Mouse (Mus musculus) brown adipose tissue, adult 24 weeks (tissue): ENCODE measurements around the gene Ilkap. TPM values are rescaled to one million over a fixed set of nuclear protein-coding genes. Genes with fewer than 3 reads are reported as not detected.

Source experiments
- H3K27ac ChIP-seq: fragments of 200-500 bp; replicated peaks from 2 replicates; pipeline ENCODE4 v1.5.1; 2012; ENCODE audit warnings: low read depth, mild to moderate bottlenecking, low read length
- H3K4me1 ChIP-seq: fragments of 200-500 bp; 2 replicates; pipeline ENCODE4 v1.6.1; 2012; ENCODE audit warnings: low read length, mixed read lengths; ENCODE audit not compliant: control insufficient read depth, insufficient read depth, insufficient read length
- H3K4me3 ChIP-seq: fragments of 200-500 bp; 2 replicates; pipeline ENCODE4 v1.5.1; 2012; ENCODE audit warnings: low read depth, mild to moderate bottlenecking, low read length, moderate library complexity; ENCODE audit not compliant: insufficient read depth
- polyA plus RNA-seq: library from polyadenylated mRNA; stranded (reverse); fragments of >200 nt; gene quantifications from 2 replicates; pipeline ENCODE4 v1.2.4, GENCODE M21; 2012; ENCODE audit not compliant: missing spikeins, insufficient read depth, insufficient read length

Ilkap gene
- polyA plus RNA-seq, 1 experiment: 39.9 TPM

- no peak overlapping the region for H3K27ac ChIP-seq
- H3K4me1 ChIP-seq: no peaks in the 10 kb centered on the region
- H3K4me3 ChIP-seq: no peak overlapping the region
These were observed 47.4 kb downstream of the Ilkap start for GRCm38 (mm10) chr1:91351249-91351648.

- H3K4me3 ChIP-seq: no peak within 1 kb of the TSS
These were observed 47.8 kb downstream of the Ilkap start, which contains the start of gene Klhl30 for GRCm38 (mm10) chr1:91350841-91351240. Gene Klhl30, plus strand, starts transcription at chr1:91351016.

GRCm38 (mm10) chr1:91346892-91347291, 51.7 kb downstream of the Ilkap start:
- Histone ChIP-seq H3K27ac (no peak overlapping the region), H3K4me3 (no peak overlapping the region), H3K4me1 (no peaks in the 10 kb centered on the region)

More at GRCm38 (mm10) chr1:91350841-91351240, 47.8 kb downstream of the Ilkap start, which contains the start of gene Klhl30:
- Histone ChIP-seq H3K4me1 (no peaks in the 10 kb centered on the region), H3K27ac (no peak within 1 kb of the TSS)

GRCm38 (mm10) chr1:91344921-91345685, 53.5 kb downstream of the Ilkap start:
- Histone ChIP-seq H3K4me1 (no peaks in the 10 kb centered on the region), H3K27ac (no peak overlapping the region), H3K4me3 (no peak overlapping the region)

- H3K27ac ChIP-seq: no peak overlapping the region
These were observed 54.6 kb downstream of the Ilkap start for GRCm38 (mm10) chr1:91344001-91344400.

GRCm38 (mm10) chr1:91337355-91337754, 61.3 kb downstream of the Ilkap start:
- H3K27ac ChIP-seq: no peak overlapping the region

More at GRCm38 (mm10) chr1:91344001-91344400, 54.6 kb downstream of the Ilkap start:
- Histone ChIP-seq H3K4me3 (no peak overlapping the region), H3K4me1 (no peaks in the 10 kb centered on the region)

GRCm38 (mm10) chr1:91333582-91333981, 65.0 kb downstream of the Ilkap start:
- no peak overlapping the region for H3K27ac ChIP-seq
- no peaks in the 10 kb centered on the region for H3K4me1 ChIP-seq
- no peak overlapping the region for H3K4me3 ChIP-seq

More at GRCm38 (mm10) chr1:91337355-91337754, 61.3 kb downstream of the Ilkap start:
- no peaks in the 10 kb centered on the region for H3K4me1 ChIP-seq
- H3K4me3 ChIP-seq: no peak overlapping the region

GRCm38 (mm10) chr1:91332102-91332501, 66.5 kb downstream of the Ilkap start:
- no peaks in the 10 kb centered on the region for H3K4me1 ChIP-seq
- no peak overlapping the region for H3K4me3 ChIP-seq

GRCm38 (mm10) chr1:91325488-91326042, 73.0 kb downstream of the Ilkap start:
- Histone ChIP-seq H3K4me3 (no peak overlapping the region), H3K4me1 (no peaks in the 10 kb centered on the region), H3K27ac (no peak overlapping the region)

More at GRCm38 (mm10) chr1:91332102-91332501, 66.5 kb downstream of the Ilkap start:
- no peak overlapping the region for H3K27ac ChIP-seq

GRCm38 (mm10) chr1:91324646-91325045, 74.0 kb downstream of the Ilkap start:
- Histone ChIP-seq H3K27ac (no peak overlapping the region), H3K4me3 (no peak overlapping the region), H3K4me1 (no peaks in the 10 kb centered on the region)

Other genes starting within 250 kb of the Ilkap start
- gene Ramp1, start 219.0 kb downstream of the Ilkap start, polyA plus RNA-seq: 1.5 and 2.8 TPM in 2 replicates
- gene Ube2f, start 148.5 kb downstream of the Ilkap start, polyA plus RNA-seq: 74.2 and 90.4 TPM in 2 replicates
- gene Scly, start 100.5 kb downstream of the Ilkap start, polyA plus RNA-seq: 9.1 and 10.6 TPM in 2 replicates
- gene Espnl, start 76.7 kb downstream of the Ilkap start, polyA plus RNA-seq: not detected in 2 replicates
- gene Klhl30, start 47.8 kb downstream of the Ilkap start, polyA plus RNA-seq: 0.32 and 0.71 TPM in 2 replicates
- gene Erfe, start 32.4 kb downstream of the Ilkap start, polyA plus RNA-seq: not detected in 2 replicates
- 7.8 and 10.9 TPM in 2 replicates for gene Hes6, start 15.2 kb upstream of the Ilkap start, polyA plus RNA-seq
- gene Per2, start 60.5 kb upstream of the Ilkap start, polyA plus RNA-seq: 1.6 and 6.7 TPM in 2 replicates
- 3.8 and 4.9 TPM in 2 replicates for gene Traf3ip1, start 95.8 kb upstream of the Ilkap start, polyA plus RNA-seq
- 3.4 and 5.0 TPM in 2 replicates for gene Asb1, start 141.7 kb upstream of the Ilkap start, polyA plus RNA-seq